Comparison of ENCODE assay signal across 28 mouse cellular contexts in genomic region chr2:172328248-172328647, GRCm38 (mm10). TPM values are rescaled to one million over a fixed set of nuclear protein-coding genes. Genes with fewer than 3 reads are reported as not detected.
DNase-seq lines count a peak whose midpoint lies in the region; ATAC-seq and TF ChIP-seq lines count a peak whose summit lies in the region.
"Had no signal": no experiment of that assay in that cellular context is flagged by ENCODE, and none has a peak within 500 bp of the region (broad histone marks: within the 10 kb centered on the region; RNA-seq: fewer than 3 reads in every experiment).

No protein-coding gene starts in this region.

- peak; percentile 40 for TF ChIP-seq RAD21 in CH12.LX (IDR thresholded peaks at IDR 0.05; ENCODE audit: low read depth, low read length)

- no peak overlapping the region for H3K9ac ChIP-seq in hindbrain, postnatal 0 days (replicated peaks; ENCODE audit: low read length)
- no peak overlapping the region for H3K9ac ChIP-seq in hindbrain, embryonic 13.5 days
- no peak overlapping the region for H3K9ac ChIP-seq in midbrain, embryonic 11.5 days (ENCODE audit: low read length)
- no peak overlapping the region for H3K9ac ChIP-seq in midbrain, embryonic 16.5 days (ENCODE audit: low read depth, low read length)
- H3K9ac ChIP-seq in CH12.LX (ENCODE audit: insufficient read depth, low read depth) (no peak overlapping the region), ES-Bruce4 (ENCODE audit: low read depth, poor library complexity, severe bottlenecking) (no peak overlapping the region)
- H3K9ac ChIP-seq: embryonic facial prominence, embryonic 12.5 days; embryonic facial prominence, embryonic 15.5 days; forebrain, embryonic 15.5 days; heart, embryonic 13.5 days; hindbrain, embryonic 15.5 days had no signal

- in situ Hi-C loops in CH12.LX (cut with MboI; ENCODE audit: low pct_ligation_motif_present, low pct_unique_long_range_greater_than_20kb, low sequenced_read_pairs), result loop anchor here (5.0 kb wide), 1 partner anchor 81 kb away; the partner anchor contains the start of gene Mc3r

- DNase-seq in hindbrain, postnatal 0 days (ENCODE audit: low spot score), result no peak
- no peak for DNase-seq in midbrain, embryonic 11.5 days (ENCODE audit: low spot score, missing footprints)
- DNase-seq in CH12.LX (ENCODE audit: extremely low read depth), result peak; percentile 11
- no peak for DNase-seq in T-cell, adult 2 months (ENCODE audit: low spot score)
- DNase-seq in thymus, postnatal 10 days (ENCODE audit: low spot score in 2 of 2), result no peak
- DNase-seq: adrenal gland, adult 2 months; adrenal gland, postnatal 14 days; cerebellum, adult 11-12 months; cerebellum, adult 8-10 months; cerebellum, postnatal 10 days; cerebellum, postnatal 36 days; gastrocnemius, postnatal 10 days; gastrocnemius, postnatal 36 days; heart, adult 2 months; heart, postnatal 14 days; heart, postnatal 4 days had no signal

- TF ChIP-seq CTCF in hindbrain, postnatal 0 days (IDR thresholded peaks at IDR 0.05; ENCODE audit: low read depth), result no peak
- TF ChIP-seq CTCF in CH12.LX (conservative IDR thresholded peaks at IDR 0.05 in 1 of 2, IDR thresholded peaks at IDR 0.05 in 1 of 2; ENCODE audit: low read depth in 2 of 2, low read length in 2 of 2) (peak in 1 of 2 experiments; percentile 56; a peak in 2 of 4 replicates), ES-Bruce4 (IDR thresholded peaks at IDR 0.05; ENCODE audit: low read depth, low read length) (peak; percentile 45)

- H3K4me1 ChIP-seq in hindbrain, postnatal 0 days (ENCODE audit: insufficient read depth, low read length), result no peaks in the 10 kb centered on the region
- peaks cover 8% of the 10 kb centered on the region for H3K4me1 ChIP-seq in hindbrain, embryonic 13.5 days (replicated peaks)
- 0 out of 2 replicates have a peak, but pooled peaks cover 2% of the 10 kb centered on the region for H3K4me1 ChIP-seq in midbrain, embryonic 11.5 days (ENCODE audit: control insufficient read depth, insufficient read depth, low read length)
- peaks cover 5% of the 10 kb centered on the region; the same call in 1 of the 2 replicates for H3K4me1 ChIP-seq in midbrain, embryonic 16.5 days (ENCODE audit: control insufficient read depth, insufficient read depth, low read length)
- H3K4me1 ChIP-seq in CH12.LX (ENCODE audit: control insufficient read depth in 1 of 2, insufficient read depth in 2 of 2), result 0 out of 4 replicates have a peak, but pooled peaks cover 0 to 3% of the 10 kb centered on the region in 2 experiments
- no peaks in the 10 kb centered on the region for H3K4me1 ChIP-seq in ES-Bruce4 (ENCODE audit: control insufficient read depth, insufficient read depth, low read length)
- H3K4me1 ChIP-seq: embryonic facial prominence, embryonic 12.5 days; heart, embryonic 13.5 days; hindbrain, embryonic 15.5 days had no signal

- dilution Hi-C loops in CH12.LX (cut with MboI; ENCODE audit: extremely low pct_ligation_motif_present, extremely low pct_unique_long_range_greater_than_20kb, low sequenced_read_pairs), result no loop called here

- H3K27me3 ChIP-seq in hindbrain, postnatal 0 days (ENCODE audit: insufficient read depth, low read length), result 0 out of 2 replicates have a peak, but pooled peaks cover 5% of the 10 kb centered on the region
- H3K27me3 ChIP-seq in hindbrain, embryonic 13.5 days, result peaks cover 33% of the 10 kb centered on the region
- no peaks in the 10 kb centered on the region; the same call in 1 of the 2 replicates for H3K27me3 ChIP-seq in midbrain, embryonic 11.5 days (ENCODE audit: control insufficient read depth, insufficient read depth, low read length)
- H3K27me3 ChIP-seq in midbrain, embryonic 16.5 days (ENCODE audit: control insufficient read depth, insufficient read depth, low read depth, low read length), result peaks cover 4% of the 10 kb centered on the region; the same call in 1 of the 2 replicates
- H3K27me3 ChIP-seq in CH12.LX (replicated peaks) (peaks cover 67% of the 10 kb centered on the region), ES-Bruce4 (ENCODE audit: control insufficient read depth, insufficient read depth, low read length, poor library complexity, severe bottlenecking) (no peaks in the 10 kb centered on the region)
- H3K27me3 ChIP-seq: Patski had no signal

- no peak overlapping the region for H3K4me3 ChIP-seq in hindbrain, postnatal 0 days (ENCODE audit: low read length)
- H3K4me3 ChIP-seq in hindbrain, embryonic 13.5 days, result no peak overlapping the region
- H3K4me3 ChIP-seq in midbrain, embryonic 11.5 days (ENCODE audit: low read depth, low read length), result no peak overlapping the region
- no peak overlapping the region for H3K4me3 ChIP-seq in midbrain, embryonic 16.5 days (ENCODE audit: low read depth, low read length)
- H3K4me3 ChIP-seq in CH12.LX (replicated peaks in 1 of 3; ENCODE audit: low read depth in 2 of 3, low read length in 2 of 3, poor library complexity in 1 of 3) (no peak overlapping the region), ES-Bruce4 (ENCODE audit: low read depth, low read length) (no peak overlapping the region)
- H3K4me3 ChIP-seq: embryonic facial prominence, embryonic 12.5 days; embryonic facial prominence, embryonic 15.5 days; forebrain, embryonic 15.5 days; heart, adult 2 months; heart, embryonic 10.5 days; heart, embryonic 13.5 days; hindbrain, embryonic 15.5 days had no signal

- TF ChIP-seq EP300 in CH12.LX (IDR thresholded peaks at IDR 0.05; ENCODE audit: low read length), result no peak
- TF ChIP-seq EP300 in ES-Bruce4 (IDR thresholded peaks at IDR 0.05; ENCODE audit: insufficient read depth, low read depth, low read length), result no peak

- H3K36me3 ChIP-seq in hindbrain, postnatal 0 days (ENCODE audit: insufficient read depth, low read length), result no peaks in the 10 kb centered on the region
- H3K36me3 ChIP-seq in hindbrain, embryonic 13.5 days, result no peaks in the 10 kb centered on the region
- H3K36me3 ChIP-seq in midbrain, embryonic 11.5 days (ENCODE audit: control insufficient read depth, insufficient read depth, low read length), result no peaks in the 10 kb centered on the region
- no peaks in the 10 kb centered on the region for H3K36me3 ChIP-seq in midbrain, embryonic 16.5 days (ENCODE audit: control insufficient read depth, insufficient read depth, low read length)
- H3K36me3 ChIP-seq in CH12.LX (replicated peaks in 1 of 2; ENCODE audit: control insufficient read depth in 1 of 2, insufficient read depth in 1 of 2, low read length in 1 of 2) (no peaks in the 10 kb centered on the region), ES-Bruce4 (ENCODE audit: control insufficient read depth, insufficient read depth, low read length, poor library complexity, severe bottlenecking) (no peaks in the 10 kb centered on the region)
- H3K36me3 ChIP-seq: embryonic facial prominence, embryonic 12.5 days; embryonic facial prominence, embryonic 15.5 days; forebrain, embryonic 15.5 days; G1E; heart, embryonic 10.5 days; heart, embryonic 13.5 days; hindbrain, embryonic 15.5 days had no signal

- H3K27ac ChIP-seq in hindbrain, postnatal 0 days, result no peak overlapping the region
- no peak overlapping the region for H3K27ac ChIP-seq in hindbrain, embryonic 13.5 days
- no peak overlapping the region for H3K27ac ChIP-seq in midbrain, embryonic 11.5 days (ENCODE audit: low read depth, low read length)
- H3K27ac ChIP-seq in midbrain, embryonic 16.5 days (ENCODE audit: low read length), result no peak overlapping the region
- H3K27ac ChIP-seq in CH12.LX (ENCODE audit: insufficient read depth, low read depth) (no peak overlapping the region), ES-Bruce4 (ENCODE audit: insufficient read depth, low read length) (no peak overlapping the region)
- H3K27ac ChIP-seq: embryonic facial prominence, embryonic 12.5 days; embryonic facial prominence, embryonic 15.5 days; forebrain, embryonic 15.5 days; heart, adult 2 months; heart, embryonic 10.5 days; heart, embryonic 13.5 days; hindbrain, embryonic 15.5 days had no signal

- no peak overlapping the region for H3K4me2 ChIP-seq in hindbrain, postnatal 0 days (ENCODE audit: low read depth, low read length)
- no peak overlapping the region for H3K4me2 ChIP-seq in hindbrain, embryonic 13.5 days
- no peak overlapping the region for H3K4me2 ChIP-seq in midbrain, embryonic 11.5 days
- H3K4me2 ChIP-seq in midbrain, embryonic 16.5 days (ENCODE audit: low read length), result no peak overlapping the region
- H3K4me2 ChIP-seq in CH12.LX (ENCODE audit: insufficient read depth, low read depth, poor library complexity, severe bottlenecking), result peak overlapping the region; percentile 75; the same call in 1 of the 2 replicates
- H3K4me2 ChIP-seq: embryonic facial prominence, embryonic 12.5 days; embryonic facial prominence, embryonic 15.5 days; forebrain, embryonic 15.5 days; heart, embryonic 13.5 days had no signal

- no peaks in the 10 kb centered on the region for H3K79me2 ChIP-seq in CH12.LX (replicated peaks; ENCODE audit: control insufficient read depth, extremely low read depth, insufficient read depth, poor library complexity, severe bottlenecking)

- 49% methylated on average over 8 of the region's 8 CpGs for WGBS in hindbrain, postnatal 0 days
- WGBS in hindbrain, embryonic 13.5 days, result 50% methylated on average over 8 of the region's 8 CpGs
- WGBS in midbrain, embryonic 11.5 days, result 49% methylated on average over 8 of the region's 8 CpGs
- 39% methylated on average over 8 of the region's 8 CpGs for WGBS in midbrain, embryonic 16.5 days

- H3K9me3 ChIP-seq in hindbrain, postnatal 0 days (ENCODE audit: low read length), result no peaks in the 10 kb centered on the region
- H3K9me3 ChIP-seq in hindbrain, embryonic 13.5 days, result no peaks in the 10 kb centered on the region
- no peaks in the 10 kb centered on the region for H3K9me3 ChIP-seq in midbrain, embryonic 11.5 days (ENCODE audit: control insufficient read depth, low read length)
- H3K9me3 ChIP-seq in midbrain, embryonic 16.5 days (replicated peaks; ENCODE audit: control insufficient read depth, low read length, poor library complexity, severe bottlenecking), result no peaks in the 10 kb centered on the region
- H3K9me3 ChIP-seq in CH12.LX (replicated peaks; ENCODE audit: low read length), result peaks cover 8% of the 10 kb centered on the region
- H3K9me3 ChIP-seq in ES-Bruce4 (replicated peaks; ENCODE audit: control insufficient read depth, insufficient read depth, low read length, poor library complexity, severe bottlenecking), result no peaks in the 10 kb centered on the region
- H3K9me3 ChIP-seq: embryonic facial prominence, embryonic 12.5 days; embryonic facial prominence, embryonic 15.5 days; forebrain, embryonic 15.5 days; heart, embryonic 10.5 days; heart, embryonic 13.5 days; hindbrain, embryonic 15.5 days had no signal

- 0 out of 2 replicates have a peak, but pooled peaks have one; percentile 31 for ATAC-seq in hindbrain, postnatal 0 days
- no peak for ATAC-seq in hindbrain, embryonic 13.5 days (ENCODE audit: low FRiP score)
- ATAC-seq in midbrain, embryonic 11.5 days (ENCODE audit: low FRiP score), result peak; percentile 5; the same call in 1 of the 2 replicates
- ATAC-seq in midbrain, embryonic 16.5 days, result no peak
- ATAC-seq: CD4-positive, CD25-positive, alpha-beta regulatory T cell, adult 4 months; forebrain, embryonic 15.5 days had no signal

- TF ChIP-seq POLR2A in CH12.LX (IDR thresholded peaks at IDR 0.05; ENCODE audit: low read depth, low read length) (no peak), ES-Bruce4 (IDR thresholded peaks at IDR 0.05; ENCODE audit: insufficient read depth, low read length) (no peak)

RNA-seq across cellular contexts. Expression of gene Fam210b, which starts 17.1 kb away (rescaled TPM):
- 10.9 and 11.8 TPM in 2 replicates for total RNA-seq in hindbrain, postnatal 0 days (2014; rRNA removed)
- 23.0 and 23.1 TPM in 2 replicates for polyA plus RNA-seq in hindbrain, postnatal 0 days (2015; fragmentation: Nextera tagmentation; extraction: Ambion mirVana)
- 25.8 and 27.1 TPM in 2 replicates for polyA plus RNA-seq in hindbrain, embryonic 13.5 days (2015; fragmentation: Nextera tagmentation; extraction: Ambion mirVana)
- 32.2 and 33.0 TPM in 2 replicates for polyA plus RNA-seq in midbrain, embryonic 11.5 days (2014; fragmentation: Nextera tagmentation; extraction: Ambion mirVana)
- polyA plus RNA-seq in midbrain, embryonic 16.5 days (2015; fragmentation: Nextera tagmentation; extraction: Ambion mirVana), result 21.2 and 24.0 TPM in 2 replicates
- 1.1 and 1.5 TPM in 2 replicates for total RNA-seq in CH12.LX (2012; rRNA removed)
- 0.58 and 0.68 TPM in 2 replicates for total RNA-seq in CH12.LX (2014; rRNA removed)
- polyA plus RNA-seq in CH12.LX (2012; ENCODE audit: insufficient read length, low read depth), result 1.1 and 1.2 TPM in 2 replicates
- 5.7 and 6.9 TPM in 2 replicates for polyA plus RNA-seq in ES-Bruce4 (2011; ENCODE audit: insufficient read depth, insufficient read length, low read depth, missing spikeins)

RNA-seq across cellular contexts. Expression of gene Aurka, which starts 42.1 kb away (rescaled TPM):
- 10.4 and 13.7 TPM in 2 replicates for total RNA-seq in hindbrain, postnatal 0 days (2014; rRNA removed)
- 10.9 and 12.9 TPM in 2 replicates for polyA plus RNA-seq in hindbrain, postnatal 0 days (2015; fragmentation: Nextera tagmentation; extraction: Ambion mirVana)
- 26.7 and 26.8 TPM in 2 replicates for polyA plus RNA-seq in hindbrain, embryonic 13.5 days (2015; fragmentation: Nextera tagmentation; extraction: Ambion mirVana)
- polyA plus RNA-seq in midbrain, embryonic 11.5 days (2014; fragmentation: Nextera tagmentation; extraction: Ambion mirVana), result 163 and 169 TPM in 2 replicates
- 10.4 and 12.5 TPM in 2 replicates for polyA plus RNA-seq in midbrain, embryonic 16.5 days (2015; fragmentation: Nextera tagmentation; extraction: Ambion mirVana)
- total RNA-seq in CH12.LX (2012; rRNA removed), result 88.6 and 103 TPM in 2 replicates
- total RNA-seq in CH12.LX (2014; rRNA removed), result 73.6 and 84.4 TPM in 2 replicates
- polyA plus RNA-seq in CH12.LX (2012; ENCODE audit: insufficient read length, low read depth), result 113 and 128 TPM in 2 replicates
- polyA plus RNA-seq in ES-Bruce4 (2011; ENCODE audit: insufficient read depth, insufficient read length, low read depth, missing spikeins), result 153 and 167 TPM in 2 replicates

RNA-seq across cellular contexts. Expression of gene Cstf1, which starts 42.2 kb away (rescaled TPM):
- total RNA-seq in hindbrain, postnatal 0 days (2014; rRNA removed), result 40.1 and 47.1 TPM in 2 replicates
- 25.6 and 27.6 TPM in 2 replicates for polyA plus RNA-seq in hindbrain, postnatal 0 days (2015; fragmentation: Nextera tagmentation; extraction: Ambion mirVana)
- 25.2 and 27.1 TPM in 2 replicates for polyA plus RNA-seq in hindbrain, embryonic 13.5 days (2015; fragmentation: Nextera tagmentation; extraction: Ambion mirVana)
- 48.0 and 50.2 TPM in 2 replicates for polyA plus RNA-seq in midbrain, embryonic 11.5 days (2014; fragmentation: Nextera tagmentation; extraction: Ambion mirVana)
- polyA plus RNA-seq in midbrain, embryonic 16.5 days (2015; fragmentation: Nextera tagmentation; extraction: Ambion mirVana), result 23.4 and 25.2 TPM in 2 replicates
- total RNA-seq in CH12.LX (2012; rRNA removed) (44.2 and 52.1 TPM in 2 replicates), CH12.LX (2014; rRNA removed) (59.0 and 62.1 TPM in 2 replicates)
- polyA plus RNA-seq in CH12.LX (2012; ENCODE audit: insufficient read length, low read depth) (49.6 and 53.2 TPM in 2 replicates), ES-Bruce4 (2011; ENCODE audit: insufficient read depth, insufficient read length, low read depth, missing spikeins) (49.6 and 52.1 TPM in 2 replicates)

Comparison
In these comparisons a context has a peak if more than half of its experiments do, and no peak if none do; other contexts are left out.
1. ATAC-seq: peak in hindbrain, postnatal 0 days (single experiment) and midbrain, embryonic 11.5 days (single experiment); none in hindbrain, embryonic 13.5 days (single experiment) and midbrain, embryonic 16.5 days (single experiment).